Mouse (Mus musculus): Measurements from ENCODE around the gene Triobp. TPM values are rescaled to one million over a fixed set of nuclear protein-coding genes. Genes with fewer than 3 reads are reported as not detected.

Triobp gene
- polyA plus RNA-seq, 1 experiment = 35.7 TPM

DNA sequence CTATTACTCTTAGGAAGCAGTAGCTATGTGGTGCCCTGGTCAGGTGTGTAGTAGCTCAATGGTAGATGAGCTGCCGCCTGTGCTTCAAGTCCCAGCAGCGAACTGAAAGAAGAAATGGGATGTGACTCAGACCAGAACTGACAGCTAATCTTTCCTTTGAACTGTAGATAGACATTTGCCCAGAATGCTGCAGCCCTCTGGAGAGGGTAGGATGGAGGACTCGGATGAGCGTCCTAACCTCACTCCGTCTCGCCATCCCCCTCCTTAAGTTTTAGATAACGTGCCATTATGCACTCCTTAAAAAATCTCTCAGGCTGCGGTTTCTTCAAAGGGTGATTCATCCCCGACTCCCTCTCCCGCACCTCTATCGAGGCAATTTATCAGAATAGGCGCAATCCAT is 27.6 kb upstream of the Triobp start:
- Histone ChIP-seq H3K27me3 (ENCODE audit: control insufficient read depth, insufficient read depth, insufficient read length) (no peaks in the 10 kb centered on the region), H3ac (ENCODE audit: control insufficient read depth, insufficient read length, low read depth) (no peak overlapping the region), H3K36me3 (ENCODE audit: control insufficient read depth, insufficient read depth) (peaks cover 18% of the 10 kb centered on the region), H3K4me3 (ENCODE audit: insufficient read depth, poor library complexity, severe bottlenecking) (no peak overlapping the region), H3K79me2 (ENCODE audit: control insufficient read depth, insufficient read depth) (peaks cover 28% of the 10 kb centered on the region), H3K79me3 (ENCODE audit: low read depth) (peaks cover 8% of the 10 kb centered on the region)
- TF ChIP-seq CEBPB (IDR thresholded peaks at IDR 0.05; ENCODE audit: low read depth) (no peak), USF1 (IDR thresholded peaks at IDR 0.05; ENCODE audit: low read depth) (no peak), CTCF (IDR thresholded peaks at IDR 0.05; ENCODE audit: control insufficient read depth, insufficient read depth, insufficient read length) (no peak), MAX (IDR thresholded peaks at IDR 0.05) (no peak), FOSL1 (IDR thresholded peaks at IDR 0.05; ENCODE audit: insufficient read depth, low read length, poor library complexity, severe bottlenecking) (no peak), MYOD1 (IDR thresholded peaks at IDR 0.05; ENCODE audit: control insufficient read depth, insufficient read length, low read depth) (no peak), MYOG (IDR thresholded peaks at IDR 0.05; ENCODE audit: control insufficient read depth, extremely low read depth, insufficient read length) (no peak)

DNA sequence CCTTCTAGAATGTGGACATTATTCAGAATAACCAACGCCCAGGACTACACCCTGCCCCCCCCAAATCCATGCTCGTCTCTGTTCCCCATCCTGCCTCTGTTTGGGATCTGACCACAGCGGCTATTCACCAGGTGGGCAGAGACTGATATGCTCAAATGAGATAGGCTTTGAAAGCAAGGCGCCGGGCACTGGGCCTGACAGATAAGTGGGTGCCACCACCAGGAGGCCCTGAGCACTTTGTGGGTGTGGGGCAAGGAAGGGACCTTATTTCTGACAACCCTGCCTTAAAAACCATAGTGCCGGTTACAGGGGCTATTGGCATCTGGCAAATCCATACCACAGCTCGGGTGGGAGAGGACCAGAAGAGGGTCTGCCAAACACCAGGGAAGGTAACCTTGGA is 24.8 kb upstream of the Triobp start:
- TF ChIP-seq MYOD1 (IDR thresholded peaks at IDR 0.05; ENCODE audit: control insufficient read depth, insufficient read length, low read depth) = no peak
- TF ChIP-seq CTCF (IDR thresholded peaks at IDR 0.05; ENCODE audit: control insufficient read depth, insufficient read depth, insufficient read length) = no peak
- no peak for TF ChIP-seq FOSL1 (IDR thresholded peaks at IDR 0.05; ENCODE audit: insufficient read depth, low read length, poor library complexity, severe bottlenecking)
- no peak for TF ChIP-seq USF1 (IDR thresholded peaks at IDR 0.05; ENCODE audit: low read depth)
- no peak for TF ChIP-seq CEBPB (IDR thresholded peaks at IDR 0.05; ENCODE audit: low read depth)
- TF ChIP-seq MYOG (IDR thresholded peaks at IDR 0.05; ENCODE audit: control insufficient read depth, extremely low read depth, insufficient read length) = no peak
- no peak for TF ChIP-seq MAX (IDR thresholded peaks at IDR 0.05)
- Histone ChIP-seq H3K36me3 (ENCODE audit: control insufficient read depth, insufficient read depth) (peaks cover 17% of the 10 kb centered on the region), H3K79me2 (ENCODE audit: control insufficient read depth, insufficient read depth) (peaks cover 14% of the 10 kb centered on the region), H3ac (ENCODE audit: control insufficient read depth, insufficient read length, low read depth) (no peak overlapping the region), H3K79me3 (ENCODE audit: low read depth) (peaks cover 12% of the 10 kb centered on the region), H3K4me3 (ENCODE audit: insufficient read depth, poor library complexity, severe bottlenecking) (no peak overlapping the region), H3K27me3 (ENCODE audit: control insufficient read depth, insufficient read depth, insufficient read length) (no peaks in the 10 kb centered on the region)

DNA sequence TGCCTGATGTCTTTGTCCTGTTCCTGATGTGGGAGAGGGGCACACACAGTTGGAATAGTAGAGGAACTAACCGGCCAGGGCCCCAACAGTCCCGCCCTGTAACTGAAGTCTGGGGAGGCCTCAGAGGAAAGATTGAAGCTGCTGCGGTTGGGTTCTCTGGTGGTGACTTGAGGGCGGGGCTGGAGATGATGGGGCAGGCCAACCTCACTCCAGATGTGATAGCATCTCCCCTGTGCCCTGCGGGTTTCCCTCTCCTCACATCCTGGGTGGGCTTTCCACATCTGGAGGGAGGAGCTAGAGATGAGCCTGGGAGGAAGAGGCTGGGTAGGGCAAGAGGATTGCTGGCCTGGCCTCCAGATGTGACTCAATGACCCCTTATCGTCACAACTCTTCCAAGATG is 23.9 kb upstream of the Triobp start:
- Histone ChIP-seq H3K36me3 (ENCODE audit: control insufficient read depth, insufficient read depth) (peaks cover 22% of the 10 kb centered on the region), H3K79me2 (ENCODE audit: control insufficient read depth, insufficient read depth) (peaks cover 21% of the 10 kb centered on the region), H3K79me3 (ENCODE audit: low read depth) (peaks cover 16% of the 10 kb centered on the region), H3ac (ENCODE audit: control insufficient read depth, insufficient read length, low read depth) (peak overlapping the region; percentile 4), H3K4me3 (ENCODE audit: insufficient read depth, poor library complexity, severe bottlenecking) (no peak overlapping the region), H3K27me3 (ENCODE audit: control insufficient read depth, insufficient read depth, insufficient read length) (no peaks in the 10 kb centered on the region)
- no peak for TF ChIP-seq USF1 (IDR thresholded peaks at IDR 0.05; ENCODE audit: low read depth)
- TF ChIP-seq CTCF (IDR thresholded peaks at IDR 0.05; ENCODE audit: control insufficient read depth, insufficient read depth, insufficient read length) = no peak
- TF ChIP-seq MAX (IDR thresholded peaks at IDR 0.05) = no peak
- no peak for TF ChIP-seq MYOD1 (IDR thresholded peaks at IDR 0.05; ENCODE audit: control insufficient read depth, insufficient read length, low read depth)
- no peak for TF ChIP-seq MYOG (IDR thresholded peaks at IDR 0.05; ENCODE audit: control insufficient read depth, extremely low read depth, insufficient read length)
- TF ChIP-seq FOSL1 (IDR thresholded peaks at IDR 0.05; ENCODE audit: insufficient read depth, low read length, poor library complexity, severe bottlenecking) = no peak
- TF ChIP-seq CEBPB (IDR thresholded peaks at IDR 0.05; ENCODE audit: low read depth) = no peak

DNA sequence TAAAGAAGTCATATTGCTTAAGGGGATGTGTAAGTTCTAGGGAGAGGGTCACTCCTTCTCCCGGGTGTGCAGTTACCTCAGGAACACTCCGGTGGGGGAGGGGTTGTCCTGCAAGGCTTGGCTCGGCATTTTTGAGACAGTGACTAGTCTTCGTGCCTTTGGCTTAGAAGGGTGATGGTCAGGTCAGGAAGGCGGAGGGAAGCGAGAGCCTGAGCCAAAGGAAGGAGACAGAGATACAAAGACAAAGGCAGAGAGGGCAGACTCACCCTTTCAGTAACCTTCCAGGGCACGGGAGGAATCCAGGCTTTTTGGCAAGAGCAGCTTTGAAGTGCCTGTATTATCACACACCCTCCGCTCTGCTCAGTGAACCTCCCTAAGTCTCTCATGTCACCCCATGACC is 22.4 kb upstream of the Triobp start:
- H3ac ChIP-seq (ENCODE audit: control insufficient read depth, insufficient read length, low read depth) = peak overlapping the region; percentile 50
- peaks cover 27% of the 10 kb centered on the region for H3K79me3 ChIP-seq (ENCODE audit: low read depth)
- H3K27me3 ChIP-seq (ENCODE audit: control insufficient read depth, insufficient read depth, insufficient read length) = no peaks in the 10 kb centered on the region
- no peak for TF ChIP-seq MAX (IDR thresholded peaks at IDR 0.05)
- TF ChIP-seq MYOG (IDR thresholded peaks at IDR 0.05; ENCODE audit: control insufficient read depth, extremely low read depth, insufficient read length) = no peak
- TF ChIP-seq CEBPB (IDR thresholded peaks at IDR 0.05; ENCODE audit: low read depth) = no peak
- no peak for TF ChIP-seq CTCF (IDR thresholded peaks at IDR 0.05; ENCODE audit: control insufficient read depth, insufficient read depth, insufficient read length)
- TF ChIP-seq MYOD1 (IDR thresholded peaks at IDR 0.05; ENCODE audit: control insufficient read depth, insufficient read length, low read depth) = no peak
- no peak for TF ChIP-seq USF1 (IDR thresholded peaks at IDR 0.05; ENCODE audit: low read depth)
- TF ChIP-seq FOSL1 (IDR thresholded peaks at IDR 0.05; ENCODE audit: insufficient read depth, low read length, poor library complexity, severe bottlenecking) = no peak
- peaks cover 36% of the 10 kb centered on the region for H3K79me2 ChIP-seq (ENCODE audit: control insufficient read depth, insufficient read depth)
- peak overlapping the region; percentile 99 for H3K4me3 ChIP-seq (ENCODE audit: insufficient read depth, poor library complexity, severe bottlenecking)
- H3K36me3 ChIP-seq (ENCODE audit: control insufficient read depth, insufficient read depth) = peaks cover 28% of the 10 kb centered on the region

DNA sequence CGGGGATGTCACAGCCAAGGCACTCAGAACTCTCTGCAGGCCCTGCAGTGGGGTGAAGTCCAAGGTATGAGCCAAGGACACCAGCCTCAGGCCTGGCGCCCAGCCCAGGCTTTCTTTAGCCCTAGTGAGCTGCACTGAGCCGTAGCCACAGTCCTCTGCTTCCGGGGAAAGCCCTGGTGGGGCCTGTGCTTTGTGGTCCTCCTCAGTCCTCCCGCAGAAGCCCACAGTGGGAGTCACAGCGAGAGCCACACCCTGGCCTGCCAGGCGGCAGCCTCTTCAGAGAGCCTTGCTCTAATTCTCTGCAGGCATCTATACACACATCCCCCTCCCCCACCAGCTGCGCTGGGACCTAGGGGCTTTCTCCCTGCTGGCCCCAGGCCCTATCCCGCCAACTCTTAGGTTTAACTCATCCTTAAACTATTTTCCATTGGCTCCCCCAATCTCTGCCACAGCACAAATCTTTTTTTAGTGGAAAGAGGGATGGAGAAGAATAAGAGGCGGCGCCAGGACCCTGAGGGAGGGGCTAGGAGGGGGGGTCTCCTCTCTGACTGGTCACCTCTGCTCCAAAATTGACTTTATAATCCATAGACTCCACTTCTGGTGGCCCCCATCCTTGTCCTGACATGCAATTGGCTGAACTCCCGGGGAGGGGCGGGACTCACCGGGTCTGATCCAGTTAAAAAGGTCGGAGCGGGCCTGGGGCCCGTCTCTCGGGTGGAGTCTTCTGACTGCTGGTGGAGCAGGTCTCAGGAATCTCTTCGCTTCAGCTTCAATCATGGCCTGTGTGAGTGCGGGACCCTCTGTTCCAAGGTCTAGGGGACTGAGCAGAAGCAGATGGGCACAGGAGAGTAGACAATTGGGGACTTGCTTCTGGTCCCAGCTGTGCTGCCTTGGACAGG is 21.3 kb upstream of the Triobp start, which contains the start of gene Lgals1:
Gene Lgals1 (plus strand): TSS at position 705 of the 899 bp plus-strand sequence.
- H3K4me3 ChIP-seq (ENCODE audit: insufficient read depth, poor library complexity, severe bottlenecking) = peak within 1 kb of the TSS; percentile 99
- H3K79me3 ChIP-seq (ENCODE audit: low read depth) = peaks cover 27% of the 10 kb centered on the region
- H3K36me3 ChIP-seq (ENCODE audit: control insufficient read depth, insufficient read depth) = peaks cover 33% of the 10 kb centered on the region
- peaks cover 37% of the 10 kb centered on the region for H3K79me2 ChIP-seq (ENCODE audit: control insufficient read depth, insufficient read depth)
- no peaks in the 10 kb centered on the region for H3K27me3 ChIP-seq (ENCODE audit: control insufficient read depth, insufficient read depth, insufficient read length)
- TF ChIP-seq CTCF (IDR thresholded peaks at IDR 0.05; ENCODE audit: control insufficient read depth, insufficient read depth, insufficient read length) = no peak
- TF ChIP-seq MAX (IDR thresholded peaks at IDR 0.05) = peak; percentile 75
- peak within 1 kb of the TSS; percentile 99 for H3ac ChIP-seq (ENCODE audit: control insufficient read depth, insufficient read length, low read depth)

Measured in C2C12 (cell line).